ENCODE assay signal across 15 mouse cellular contexts in the genomic region with DNA sequence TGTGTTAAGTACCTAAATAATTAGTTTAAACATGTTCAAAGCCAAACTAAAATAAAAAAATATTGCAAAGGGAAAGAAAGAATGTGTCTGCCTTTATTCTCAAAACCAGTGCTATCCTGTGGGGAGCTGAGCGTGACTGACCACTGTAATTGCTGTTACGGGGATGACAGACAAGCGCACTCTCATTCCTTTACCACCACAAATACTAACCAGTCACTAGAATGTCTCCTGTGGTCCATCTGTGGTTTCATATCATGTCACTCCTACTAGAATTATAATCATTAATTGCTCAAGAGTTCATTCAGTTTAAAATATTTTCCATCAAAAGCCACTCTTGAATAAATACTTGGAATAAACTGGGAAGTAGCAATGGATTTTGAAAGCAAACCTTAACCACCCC.
"Had no signal": no experiment of that assay in that cellular context is flagged by ENCODE, and none has a peak within 500 bp of the region (broad histone marks: within the 10 kb centered on the region; RNA-seq: fewer than 3 reads in every experiment).

No protein-coding gene starts in this region.

- H3K27me3 ChIP-seq: neural tube, embryonic 13.5 days; neural tube, embryonic 15.5 days; stomach, embryonic 15.5 days had no signal

- DNase-seq: retina, postnatal 1 day; right cerebral cortex, adult 18-20 months; right cerebral cortex, postnatal 14 days; right cerebral cortex, postnatal 25 days; right cerebral cortex, postnatal 4 days; spleen, adult 18-20 months; thymus, adult 18-20 months; thymus, adult 2 months; thymus, postnatal 14 days; thymus, postnatal 25 days; thymus, postnatal 36 days; thymus, postnatal 4 days had no signal
